Mouse (Mus musculus) forebrain, embryonic 12.5 days (tissue): ENCODE measurements around the gene Cmtm6. TPM values are rescaled to one million over a fixed set of nuclear protein-coding genes. Genes with fewer than 3 reads are reported as not detected.

Experiments used
- ATAC-seq: fragments of 200-750 bp; cut with Nextera tagmentation; 2 replicates; pipeline ENCODE4 v1.8.0; 2017; ENCODE audit warnings: moderate TSS enrichment; ENCODE audit not compliant: low FRiP score
- H3K27ac ChIP-seq: fragments of 300-500 bp; sonication (generic); 2 replicates; pipeline ENCODE4 v1.5.1; 2016; ENCODE audit warnings: mild to moderate bottlenecking
- H3K27me3 ChIP-seq: fragments of 300-500 bp; sonication (generic); 2 replicates; pipeline ENCODE4 v1.6.1; 2016; ENCODE audit warnings: mild to moderate bottlenecking
- H3K36me3 ChIP-seq: fragments of 300-500 bp; sonication (generic); replicated peaks from 2 replicates; pipeline ENCODE4 v1.6.1; 2016; ENCODE audit warnings: mild to moderate bottlenecking
- H3K4me1 ChIP-seq: fragments of 300-500 bp; sonication (generic); 2 replicates; pipeline ENCODE4 v1.6.1; 2016
- H3K4me2 ChIP-seq: fragments of 300-500 bp; sonication (generic); 2 replicates; pipeline ENCODE4 v1.6.1; 2016; ENCODE audit warnings: mild to moderate bottlenecking, moderate library complexity
- H3K4me3 ChIP-seq: fragments of 300-500 bp; sonication (generic); replicated peaks from 2 replicates; pipeline ENCODE4 v1.5.1; 2016; ENCODE audit warnings: mild to moderate bottlenecking
- H3K9ac ChIP-seq: fragments of 300-500 bp; sonication (generic); 2 replicates; pipeline ENCODE4 v1.6.1; 2016; ENCODE audit warnings: mild to moderate bottlenecking
- H3K9me3 ChIP-seq: fragments of 300-500 bp; sonication (generic); 2 replicates; pipeline ENCODE4 v1.6.1; 2016
- WGBS: fragments of 180-500 bp; shearing (Covaris S2); methylation state at CpG from one replicate; pipeline ENCODE4 v1.1.7; 2016; 5-methylcytosine and 5-hydroxymethylcytosine counted together
- polyA plus RNA-seq: library from polyadenylated mRNA; unstranded; fragments of >200 nt; fragmentation: Nextera tagmentation; extraction: Ambion mirVana; gene quantifications from 2 replicates; pipeline ENCODE4 v1.2.1, GENCODE M21; 2016

Gene Cmtm6
- polyA plus RNA-seq, 1 experiment from 2014 or later: 25.6 TPM

GRCm38 (mm10) chr9:114759886-114760285 lies 29.0 kb downstream of the Cmtm6 start:
- no peak for ATAC-seq
- no peak overlapping the region for H3K4me2 ChIP-seq
- no peak overlapping the region for H3K4me3 ChIP-seq
- H3K36me3 ChIP-seq: peaks cover 6% of the 10 kb centered on the region; the same call in 1 of the 2 replicates
- H3K27ac ChIP-seq: no peak overlapping the region
- 62% methylated on average over 4 of the region's 4 CpGs for WGBS
- H3K9me3 ChIP-seq: no peaks in the 10 kb centered on the region
- H3K27me3 ChIP-seq: no peaks in the 10 kb centered on the region
- no peak overlapping the region for H3K9ac ChIP-seq
- H3K4me1 ChIP-seq: peaks cover 8% of the 10 kb centered on the region; the same call in 1 of the 2 replicates

GRCm38 (mm10) chr9:114760353-114760752 lies 29.4 kb downstream of the Cmtm6 start:
- Histone ChIP-seq H3K27ac (no peak overlapping the region), H3K4me1 (peaks cover 8% of the 10 kb centered on the region; the same call in 1 of the 2 replicates), H3K9ac (no peak overlapping the region), H3K9me3 (no peaks in the 10 kb centered on the region), H3K27me3 (no peaks in the 10 kb centered on the region), H3K4me3 (no peak overlapping the region), H3K36me3 (peaks cover 6% of the 10 kb centered on the region; the same call in 1 of the 2 replicates), H3K4me2 (no peak overlapping the region)
- WGBS: 81% methylated on average over 5 of the region's 5 CpGs
- no peak for ATAC-seq

DNA sequence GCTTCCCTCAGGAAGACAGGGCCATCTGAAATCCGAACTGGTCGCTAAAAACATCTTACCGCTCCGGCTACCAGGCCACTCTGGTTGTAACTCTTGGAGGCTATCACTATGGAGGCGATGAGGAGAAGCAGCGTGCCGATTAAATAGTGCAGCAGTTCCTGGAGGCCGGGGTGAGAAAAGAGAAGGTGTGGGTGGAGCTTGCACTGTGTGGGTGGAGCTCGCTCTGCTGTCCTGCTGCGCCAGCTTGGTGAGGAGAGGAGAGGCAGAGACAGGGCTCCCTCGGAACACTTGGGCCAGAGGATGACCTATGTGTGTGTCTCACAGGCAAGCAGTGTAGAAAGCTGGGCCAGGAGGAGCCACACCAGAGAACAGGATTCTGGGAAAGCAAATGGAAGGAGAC lies 30.9 kb downstream of the Cmtm6 start:
- Histone ChIP-seq H3K27me3 (no peaks in the 10 kb centered on the region), H3K4me3 (no peak overlapping the region), H3K4me1 (peaks cover 11% of the 10 kb centered on the region; the same call in 1 of the 2 replicates), H3K27ac (no peak overlapping the region), H3K4me2 (no peak overlapping the region), H3K9me3 (no peaks in the 10 kb centered on the region), H3K9ac (no peak overlapping the region), H3K36me3 (peaks cover 9% of the 10 kb centered on the region; the same call in 1 of the 2 replicates)
- WGBS: 81% methylated on average over 11 of the region's 11 CpGs
- no peak for ATAC-seq

- Histone ChIP-seq H3K9ac (no peak overlapping the region), H3K27ac (no peak overlapping the region), H3K4me1 (peaks cover 23% of the 10 kb centered on the region), H3K9me3 (no peaks in the 10 kb centered on the region), H3K27me3 (no peaks in the 10 kb centered on the region), H3K4me3 (no peak overlapping the region), H3K4me2 (no peak overlapping the region), H3K36me3 (peaks cover 9% of the 10 kb centered on the region; the same call in 1 of the 2 replicates)
- no peak for ATAC-seq
- WGBS: 63% methylated on average over 13 of the region's 13 CpGs
These were observed 32.4 kb downstream of the Cmtm6 start for GRCm38 (mm10) chr9:114763341-114763740.

GRCm38 (mm10) chr9:114767030-114767429 lies 36.1 kb downstream of the Cmtm6 start:
- Histone ChIP-seq H3K4me3 (no peak overlapping the region), H3K9ac (no peak overlapping the region), H3K27ac (0 out of 2 replicates have a peak overlapping the region, but pooled peaks have one; percentile 3), H3K4me1 (peaks cover 15% of the 10 kb centered on the region), H3K9me3 (no peaks in the 10 kb centered on the region), H3K27me3 (no peaks in the 10 kb centered on the region), H3K36me3 (peaks cover 11% of the 10 kb centered on the region; the same call in 1 of the 2 replicates), H3K4me2 (no peak overlapping the region)
- 73% methylated on average over 13 of the region's 13 CpGs for WGBS
- ATAC-seq: no peak; the same call in 1 of the 2 replicates

DNA sequence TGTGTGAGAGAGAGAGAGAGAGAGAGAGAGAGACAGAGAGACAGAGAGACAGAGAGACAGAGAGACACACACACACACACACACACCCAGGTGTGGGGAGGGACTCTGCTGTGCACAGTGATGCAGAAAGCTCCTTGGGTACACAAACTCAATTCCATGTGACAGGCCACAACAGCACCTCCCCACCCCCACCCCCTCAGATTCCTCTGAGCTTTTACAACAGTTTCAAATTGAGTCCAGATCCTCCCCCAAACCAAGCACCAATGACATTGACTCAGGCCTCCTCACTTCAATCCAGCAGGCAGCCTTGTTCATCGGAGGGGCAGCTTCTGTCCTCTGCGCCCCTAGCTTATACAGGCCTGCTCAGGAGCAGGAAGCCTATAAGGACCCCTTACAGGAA lies 36.6 kb downstream of the Cmtm6 start:
- no peaks in the 10 kb centered on the region for H3K27me3 ChIP-seq
- 73% methylated on average over 2 of the region's 2 CpGs for WGBS
- H3K4me3 ChIP-seq: no peak overlapping the region
- H3K4me2 ChIP-seq: no peak overlapping the region
- H3K9me3 ChIP-seq: no peaks in the 10 kb centered on the region
- no peak overlapping the region for H3K9ac ChIP-seq
- H3K4me1 ChIP-seq: peaks cover 15% of the 10 kb centered on the region
- 0 out of 2 replicates have a peak overlapping the region, but pooled peaks have one; percentile 19 for H3K27ac ChIP-seq
- ATAC-seq: no peak
- 0 out of 2 replicates have a peak, but pooled peaks cover 14% of the 10 kb centered on the region for H3K36me3 ChIP-seq

- H3K9ac ChIP-seq: no peak overlapping the region
- no peak overlapping the region for H3K4me3 ChIP-seq
- 0 out of 2 replicates have a peak, but pooled peaks cover 11% of the 10 kb centered on the region for H3K36me3 ChIP-seq
- no peak overlapping the region for H3K4me2 ChIP-seq
- H3K9me3 ChIP-seq: no peaks in the 10 kb centered on the region
- H3K27ac ChIP-seq: no peak overlapping the region
- ATAC-seq: no peak
- H3K27me3 ChIP-seq: no peaks in the 10 kb centered on the region
- WGBS: 51% methylated on average over 10 of the region's 10 CpGs
- peaks cover 15% of the 10 kb centered on the region for H3K4me1 ChIP-seq
These were observed 37.1 kb downstream of the Cmtm6 start for GRCm38 (mm10) chr9:114768066-114768465.

DNA sequence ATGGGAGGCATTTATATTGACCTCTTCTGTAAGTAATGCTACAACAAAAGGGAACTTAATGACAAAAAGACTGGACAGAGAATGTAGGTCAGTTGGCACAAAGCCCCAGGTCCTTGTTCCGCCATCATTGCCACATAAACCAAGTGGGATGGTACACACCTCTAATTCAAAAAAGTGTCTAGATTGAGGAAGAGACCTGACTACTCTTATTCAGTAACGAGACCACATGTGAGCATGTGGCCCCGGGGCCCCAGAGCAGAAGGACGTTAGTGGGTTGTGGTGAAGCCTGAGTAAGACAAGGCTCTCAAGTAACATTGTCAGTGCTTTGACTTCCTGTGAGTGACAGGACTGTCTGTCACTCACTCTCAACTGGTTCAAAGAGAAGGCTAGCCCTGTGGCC lies 39.3 kb downstream of the Cmtm6 start:
- no peak overlapping the region for H3K27ac ChIP-seq
- H3K4me1 ChIP-seq: peaks cover 15% of the 10 kb centered on the region
- no peaks in the 10 kb centered on the region for H3K27me3 ChIP-seq
- no peak for ATAC-seq
- H3K4me3 ChIP-seq: no peak overlapping the region
- 92% methylated on average over 4 of the region's 4 CpGs for WGBS
- H3K4me2 ChIP-seq: no peak overlapping the region
- 0 out of 2 replicates have a peak, but pooled peaks cover 8% of the 10 kb centered on the region for H3K36me3 ChIP-seq
- no peak overlapping the region for H3K9ac ChIP-seq
- H3K9me3 ChIP-seq: no peaks in the 10 kb centered on the region

GRCm38 (mm10) chr9:114771565-114771964 lies 40.6 kb downstream of the Cmtm6 start:
- H3K36me3 ChIP-seq: 0 out of 2 replicates have a peak, but pooled peaks cover 5% of the 10 kb centered on the region
- H3K4me1 ChIP-seq: peaks cover 18% of the 10 kb centered on the region
- H3K4me2 ChIP-seq: no peak overlapping the region
- H3K27ac ChIP-seq: no peak overlapping the region
- no peak overlapping the region for H3K4me3 ChIP-seq
- H3K9me3 ChIP-seq: no peaks in the 10 kb centered on the region
- ATAC-seq: no peak
- WGBS: 91% methylated on average over 7 of the region's 7 CpGs
- H3K27me3 ChIP-seq: no peaks in the 10 kb centered on the region
- H3K9ac ChIP-seq: no peak overlapping the region

GRCm38 (mm10) chr9:114774629-114775028 lies 43.7 kb downstream of the Cmtm6 start:
- H3K36me3 ChIP-seq: 0 out of 2 replicates have a peak, but pooled peaks cover 5% of the 10 kb centered on the region
- H3K4me3 ChIP-seq: no peak overlapping the region
- ATAC-seq: no peak
- no peaks in the 10 kb centered on the region for H3K9me3 ChIP-seq
- H3K27me3 ChIP-seq: no peaks in the 10 kb centered on the region
- no peak overlapping the region for H3K4me2 ChIP-seq
- H3K27ac ChIP-seq: no peak overlapping the region
- 82% methylated on average over 6 of the region's 6 CpGs for WGBS
- 0 out of 2 replicates have a peak, but pooled peaks cover 3% of the 10 kb centered on the region for H3K4me1 ChIP-seq
- H3K9ac ChIP-seq: no peak overlapping the region

DNA sequence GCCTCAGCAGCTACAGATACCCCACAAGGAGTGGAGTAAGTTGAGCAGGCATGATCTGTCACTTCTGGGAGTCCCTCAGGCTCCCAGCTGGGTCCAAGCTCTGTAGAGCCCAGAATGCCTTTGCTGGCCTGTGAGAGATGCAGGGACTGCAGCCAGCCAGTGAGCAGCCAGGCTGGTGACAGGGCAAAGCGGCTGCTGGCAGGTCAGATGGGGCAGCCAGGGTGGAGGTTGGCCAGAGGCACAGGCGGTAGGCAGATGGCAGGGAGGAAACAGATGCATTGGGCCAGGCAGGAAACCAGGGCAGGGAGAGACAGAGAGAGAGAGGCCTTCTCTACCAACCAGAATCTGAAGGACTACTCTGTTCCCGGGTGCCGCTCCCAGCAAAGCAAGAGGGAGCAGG lies 44.4 kb downstream of the Cmtm6 start:
- Histone ChIP-seq H3K9ac (no peak overlapping the region), H3K4me2 (no peak overlapping the region), H3K27me3 (no peaks in the 10 kb centered on the region), H3K4me1 (peaks cover 8% of the 10 kb centered on the region), H3K27ac (no peak overlapping the region), H3K36me3 (0 out of 2 replicates have a peak, but pooled peaks cover 5% of the 10 kb centered on the region), H3K9me3 (no peaks in the 10 kb centered on the region), H3K4me3 (no peak overlapping the region)
- no peak for ATAC-seq
- WGBS: 81% methylated on average over 4 of the region's 4 CpGs

GRCm38 (mm10) chr9:114776361-114776760 lies 45.4 kb downstream of the Cmtm6 start:
- 87% methylated on average over 3 of the region's 3 CpGs for WGBS
- Histone ChIP-seq H3K9ac (no peak overlapping the region), H3K27me3 (no peaks in the 10 kb centered on the region), H3K9me3 (no peaks in the 10 kb centered on the region), H3K36me3 (0 out of 2 replicates have a peak, but pooled peaks cover 5% of the 10 kb centered on the region), H3K27ac (no peak overlapping the region), H3K4me2 (no peak overlapping the region), H3K4me1 (peaks cover 19% of the 10 kb centered on the region), H3K4me3 (no peak overlapping the region)
- no peak for ATAC-seq
